Mouse (Mus musculus): ENCODE measurements around the gene Snapc2.
"Not testable (repeated sequence)": the region's sequence is repeated elsewhere in the genome, so short reads cannot be mapped to it uniquely, and the experiment has no call there.

Gene Snapc2

GRCm38 (mm10) chr8:4237814-4238433 is 15.0 kb upstream of the Snapc2 start:
- no peak for DNase-seq (ENCODE audit: low spot score)

GRCm38 (mm10) chr8:4238434-4239192 is 14.3 kb upstream of the Snapc2 start, which contains the start of the genes Map2k7 and Gm49320:
Map2k7 (plus strand) TSS chr8:4238740.
Gm49320 (plus strand) TSS chr8:4238865.
- DNase-seq (ENCODE audit: low spot score) = peak; percentile 100

- DNase-seq (ENCODE audit: low spot score) = no peak
These were observed 13.5 kb upstream of the Snapc2 start for GRCm38 (mm10) chr8:4239193-4239890.

GRCm38 (mm10) chr8:4245061-4245460 is 7.8 kb upstream of the Snapc2 start:
- no peak for DNase-seq (ENCODE audit: low spot score)

GRCm38 (mm10) chr8:4245737-4246136 is 7.1 kb upstream of the Snapc2 start:
- DNase-seq (ENCODE audit: low spot score) = no peak

- no peak for DNase-seq (ENCODE audit: low spot score)
These were observed 5.6 kb upstream of the Snapc2 start for GRCm38 (mm10) chr8:4247241-4247640.

- peak; percentile 50 for DNase-seq (ENCODE audit: low spot score)
These were observed 4.8 kb upstream of the Snapc2 start, which contains the start of gene Tgfbr3l for GRCm38 (mm10) chr8:4247951-4248540. Tgfbr3l (plus strand) TSS chr8:4248214.

- DNase-seq (ENCODE audit: low spot score) = peak; percentile 62
These were observed 3.7 kb upstream of the Snapc2 start for GRCm38 (mm10) chr8:4249213-4249612.

- DNase-seq (ENCODE audit: low spot score) = peak; percentile 59
These were observed 2.4 kb upstream of the Snapc2 start for GRCm38 (mm10) chr8:4250306-4250970.

- DNase-seq (ENCODE audit: low spot score) = no peak
These were observed 642 bp upstream of the Snapc2 start for GRCm38 (mm10) chr8:4252116-4252760.

GRCm38 (mm10) chr8:4254001-4254400 is 1.1 kb downstream of the Snapc2 start:
- DNase-seq (ENCODE audit: low spot score) = no peak

- DNase-seq (ENCODE audit: low spot score) = not testable (repeated sequence)
These were observed 2.6 kb downstream of the Snapc2 start for GRCm38 (mm10) chr8:4255471-4255870.

- no peak for DNase-seq (ENCODE audit: low spot score)
These were observed 4.0 kb downstream of the Snapc2 start for GRCm38 (mm10) chr8:4256911-4257310.

- no peak for DNase-seq (ENCODE audit: low spot score)
These were observed 4.5 kb downstream of the Snapc2 start for GRCm38 (mm10) chr8:4257350-4257749.

- DNase-seq (ENCODE audit: low spot score) = peak; percentile 49
These were observed 5.4 kb downstream of the Snapc2 start for GRCm38 (mm10) chr8:4258233-4258632.

GRCm38 (mm10) chr8:4258678-4259077 is 5.8 kb downstream of the Snapc2 start:
- DNase-seq (ENCODE audit: low spot score) = no peak

- DNase-seq (ENCODE audit: low spot score) = peak; percentile 94
These were observed 6.4 kb downstream of the Snapc2 start, which contains the start of gene Ctxn1 for GRCm38 (mm10) chr8:4259125-4259804. Ctxn1 (minus strand) TSS chr8:4259274.

GRCm38 (mm10) chr8:4259805-4260170 is 6.9 kb downstream of the Snapc2 start:
- DNase-seq (ENCODE audit: low spot score) = no peak

- DNase-seq (ENCODE audit: low spot score) = no peak
These were observed 10.4 kb downstream of the Snapc2 start for GRCm38 (mm10) chr8:4263105-4263791.
